Mouse (Mus musculus): Measurements from ENCODE around the gene Prdm10. TPM values are rescaled to one million over a fixed set of nuclear protein-coding genes. Genes with fewer than 3 reads are reported as not detected.

Gene Prdm10
- polyA plus RNA-seq, 1 experiment from 2014 or later: 9.1 TPM

- WGBS: 91% methylated on average over 1 of the region's 1 CpGs
- Histone ChIP-seq H3K9me3 (replicated peaks) (no peaks in the 10 kb centered on the region), H3K4me3 (no peak overlapping the region), H3K9ac (no peak overlapping the region), H3K27me3 (no peaks in the 10 kb centered on the region), H3K4me2 (replicated peaks) (no peak overlapping the region), H3K4me1 (peaks cover 7% of the 10 kb centered on the region; the same call in 1 of the 2 replicates), H3K27ac (no peak overlapping the region), H3K36me3 (0 out of 2 replicates have a peak, but pooled peaks cover 4% of the 10 kb centered on the region)
- ATAC-seq (ENCODE audit: low FRiP score): no peak
Observed at GRCm38 (mm10) chr9:31313876-31314275, 33.5 kb downstream of the Prdm10 start.

DNA sequence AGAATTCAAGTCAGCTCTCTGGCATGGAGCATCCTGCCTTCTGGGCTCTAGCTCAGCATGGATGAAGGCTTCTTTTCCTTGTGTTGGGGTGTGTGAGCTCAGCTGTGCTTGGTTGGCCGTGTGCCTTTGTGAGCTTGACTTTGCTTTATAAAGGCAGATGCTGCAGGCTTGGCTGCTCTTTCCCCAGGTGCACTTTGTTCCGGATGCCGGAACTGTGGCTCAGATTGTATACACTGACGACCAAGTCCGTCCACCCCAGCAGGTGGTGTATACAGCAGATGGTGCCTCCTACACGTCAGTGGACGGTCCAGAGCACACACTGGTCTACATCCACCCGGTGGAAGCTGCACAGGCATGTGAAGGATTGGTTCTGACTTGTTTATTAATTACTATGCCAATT, 35.6 kb downstream of the Prdm10 start:
- H3K9me3 ChIP-seq (replicated peaks): no peaks in the 10 kb centered on the region
- no peak overlapping the region for H3K4me2 ChIP-seq (replicated peaks)
- no peak overlapping the region for H3K4me3 ChIP-seq
- 32% methylated on average over 8 of the region's 8 CpGs for WGBS
- ATAC-seq (ENCODE audit: low FRiP score): peak; percentile 76
- H3K36me3 ChIP-seq: 0 out of 2 replicates have a peak, but pooled peaks cover 4% of the 10 kb centered on the region
- no peak overlapping the region; the same call in 1 of the 2 replicates for H3K27ac ChIP-seq
- H3K27me3 ChIP-seq: no peaks in the 10 kb centered on the region
- no peak overlapping the region for H3K9ac ChIP-seq
- H3K4me1 ChIP-seq: peaks cover 13% of the 10 kb centered on the region

GRCm38 (mm10) chr9:31318956-31319355, 38.6 kb downstream of the Prdm10 start:
- Histone ChIP-seq H3K27me3 (no peaks in the 10 kb centered on the region), H3K9me3 (replicated peaks) (no peaks in the 10 kb centered on the region), H3K9ac (no peak overlapping the region), H3K4me3 (no peak overlapping the region), H3K27ac (no peak overlapping the region), H3K4me2 (replicated peaks) (no peak overlapping the region), H3K36me3 (no peaks in the 10 kb centered on the region), H3K4me1 (peaks cover 20% of the 10 kb centered on the region)
- no peak for ATAC-seq (ENCODE audit: low FRiP score)
- 32% methylated on average over 5 of the region's 5 CpGs for WGBS

DNA sequence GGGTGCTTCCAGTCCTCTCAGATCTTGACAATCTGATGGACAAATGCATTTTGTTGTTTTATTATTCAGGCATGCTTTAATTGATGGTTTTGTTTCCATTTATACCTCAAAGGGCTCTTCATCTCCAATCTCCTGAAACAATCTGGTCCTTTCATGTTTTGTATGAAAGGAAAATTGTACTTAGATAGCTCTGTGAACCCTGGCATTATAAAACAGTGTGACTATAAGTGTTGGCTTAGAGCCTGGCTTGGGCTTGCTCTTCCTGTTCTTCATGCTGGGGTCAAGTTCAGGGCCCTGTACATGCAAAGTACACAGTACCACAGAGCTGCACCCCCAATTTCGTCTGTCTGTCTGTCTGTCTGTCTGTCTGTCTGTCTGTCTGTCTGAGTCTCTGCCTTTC, 40.4 kb downstream of the Prdm10 start:
- H3K4me3 ChIP-seq: no peak overlapping the region
- ATAC-seq (ENCODE audit: low FRiP score): no peak
- no peak overlapping the region for H3K4me2 ChIP-seq (replicated peaks)
- peaks cover 20% of the 10 kb centered on the region for H3K4me1 ChIP-seq
- WGBS: 68% methylated on average over 1 of the region's 1 CpGs
- no peaks in the 10 kb centered on the region for H3K36me3 ChIP-seq
- no peak overlapping the region for H3K9ac ChIP-seq
- H3K27ac ChIP-seq: no peak overlapping the region
- no peaks in the 10 kb centered on the region for H3K27me3 ChIP-seq
- H3K9me3 ChIP-seq (replicated peaks): no peaks in the 10 kb centered on the region

GRCm38 (mm10) chr9:31321526-31321925, 41.2 kb downstream of the Prdm10 start:
- H3K9ac ChIP-seq: no peak overlapping the region
- no peaks in the 10 kb centered on the region for H3K36me3 ChIP-seq
- no peak overlapping the region for H3K27ac ChIP-seq
- H3K27me3 ChIP-seq: no peaks in the 10 kb centered on the region
- peaks cover 20% of the 10 kb centered on the region for H3K4me1 ChIP-seq
- ATAC-seq (ENCODE audit: low FRiP score): no peak
- H3K4me2 ChIP-seq (replicated peaks): no peak overlapping the region
- no peaks in the 10 kb centered on the region for H3K9me3 ChIP-seq (replicated peaks)
- no peak overlapping the region for H3K4me3 ChIP-seq
- WGBS: 45% methylated on average over 4 of the region's 4 CpGs

DNA sequence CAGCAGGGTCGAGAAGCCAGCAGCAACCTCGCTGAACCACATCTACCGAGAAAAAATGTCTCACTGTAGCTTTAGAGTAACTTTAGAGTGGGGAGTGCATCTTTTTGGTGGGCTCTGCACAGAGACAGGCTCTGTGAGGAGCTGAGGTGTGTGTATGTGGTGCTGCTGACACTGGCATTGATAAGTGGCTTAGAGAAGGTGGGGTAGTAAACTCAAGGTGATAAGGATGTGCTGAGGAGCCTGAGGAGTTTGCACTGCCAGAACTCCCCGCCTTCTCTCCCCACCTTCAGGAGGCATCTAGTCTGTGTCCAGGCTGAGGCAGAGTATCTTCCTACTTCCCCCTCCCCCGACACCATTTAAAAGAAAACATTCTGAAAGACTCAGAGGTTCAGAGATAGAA, 41.8 kb downstream of the Prdm10 start:
- Histone ChIP-seq H3K27me3 (no peaks in the 10 kb centered on the region), H3K9ac (no peak overlapping the region), H3K4me3 (no peak overlapping the region), H3K4me2 (replicated peaks) (no peak overlapping the region), H3K4me1 (peaks cover 20% of the 10 kb centered on the region), H3K36me3 (no peaks in the 10 kb centered on the region), H3K27ac (no peak overlapping the region), H3K9me3 (replicated peaks) (no peaks in the 10 kb centered on the region)
- 78% methylated on average over 5 of the region's 5 CpGs for WGBS
- ATAC-seq (ENCODE audit: low FRiP score): no peak

DNA sequence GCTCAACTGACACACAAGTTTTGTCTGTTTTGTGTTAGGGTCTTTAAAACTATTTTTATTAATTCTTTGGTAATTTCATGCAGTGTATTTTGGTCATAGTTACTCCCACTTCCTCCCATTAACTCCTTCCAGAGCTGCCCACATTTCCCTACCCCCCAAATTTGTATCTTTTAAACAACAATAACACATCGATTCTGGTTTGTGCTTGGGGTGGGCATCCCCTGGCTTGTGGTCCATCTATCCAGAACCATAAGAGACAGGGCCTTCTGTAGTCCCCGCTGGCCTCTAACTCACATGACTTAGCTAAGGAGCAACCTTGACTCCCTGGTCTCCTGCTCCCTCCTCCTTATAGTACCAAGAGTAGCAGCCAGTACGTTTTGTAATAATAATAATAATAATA, 50.5 kb downstream of the Prdm10 start:
- no peak overlapping the region for H3K4me3 ChIP-seq
- 91% methylated on average over 3 of the region's 3 CpGs for WGBS
- no peak for ATAC-seq (ENCODE audit: low FRiP score)

DNA sequence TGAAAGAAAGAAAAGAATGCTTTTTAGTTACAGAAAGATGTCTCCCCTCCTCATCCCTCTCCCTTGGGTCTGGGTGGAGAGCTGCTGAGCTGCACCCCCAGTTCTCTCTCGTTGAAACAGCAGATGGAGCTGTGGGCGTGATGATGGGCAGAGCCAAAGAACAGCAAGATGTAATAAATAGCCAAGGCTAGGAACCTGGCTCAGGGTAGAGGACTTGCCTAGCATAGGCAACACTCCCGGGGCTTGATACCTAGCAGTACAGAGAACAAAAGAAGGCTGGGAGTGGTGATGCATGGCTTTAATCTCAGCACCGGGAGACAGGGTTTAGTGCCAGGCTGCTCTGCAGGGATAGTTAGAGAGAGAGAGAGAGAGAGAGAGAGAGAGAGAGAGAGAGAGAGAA, 50.9 kb downstream of the Prdm10 start:
- Histone ChIP-seq H3K36me3 (peaks cover 24% of the 10 kb centered on the region), H3K4me3 (no peak overlapping the region), H3K9me3 (replicated peaks) (no peaks in the 10 kb centered on the region), H3K27ac (no peak overlapping the region), H3K4me1 (no peaks in the 10 kb centered on the region), H3K4me2 (replicated peaks) (no peak overlapping the region), H3K27me3 (no peaks in the 10 kb centered on the region), H3K9ac (no peak overlapping the region)
- no peak for ATAC-seq (ENCODE audit: low FRiP score)
- 65% methylated on average over 4 of the region's 4 CpGs for WGBS

More for the DNA sequence above, 50.5 kb downstream of the Prdm10 start:
- Histone ChIP-seq H3K27ac (no peak overlapping the region), H3K4me1 (0 out of 2 replicates have a peak, but pooled peaks cover 3% of the 10 kb centered on the region), H3K9me3 (replicated peaks) (no peaks in the 10 kb centered on the region), H3K36me3 (peaks cover 20% of the 10 kb centered on the region), H3K27me3 (no peaks in the 10 kb centered on the region), H3K4me2 (replicated peaks) (no peak overlapping the region), H3K9ac (no peak overlapping the region)

GRCm38 (mm10) chr9:31331906-31332305, 51.6 kb downstream of the Prdm10 start:
- H3K27ac ChIP-seq: no peak overlapping the region
- H3K36me3 ChIP-seq: peaks cover 28% of the 10 kb centered on the region
- H3K27me3 ChIP-seq: no peaks in the 10 kb centered on the region
- no peak overlapping the region for H3K9ac ChIP-seq
- 75% methylated on average over 3 of the region's 3 CpGs for WGBS
- H3K4me1 ChIP-seq: no peaks in the 10 kb centered on the region
- H3K4me3 ChIP-seq: no peak overlapping the region
- no peak overlapping the region for H3K4me2 ChIP-seq (replicated peaks)
- no peak for ATAC-seq (ENCODE audit: low FRiP score)
- no peaks in the 10 kb centered on the region for H3K9me3 ChIP-seq (replicated peaks)

GRCm38 (mm10) chr9:31332826-31333225, 52.5 kb downstream of the Prdm10 start:
- H3K4me3 ChIP-seq: no peak overlapping the region

GRCm38 (mm10) chr9:31334991-31335390, 54.7 kb downstream of the Prdm10 start:
- Histone ChIP-seq H3K36me3 (peaks cover 10% of the 10 kb centered on the region), H3K27ac (no peak overlapping the region), H3K4me2 (replicated peaks) (no peak overlapping the region), H3K4me3 (no peak overlapping the region), H3K4me1 (no peaks in the 10 kb centered on the region), H3K9ac (no peak overlapping the region), H3K9me3 (replicated peaks) (no peaks in the 10 kb centered on the region), H3K27me3 (no peaks in the 10 kb centered on the region)
- 73% methylated on average over 6 of the region's 6 CpGs for WGBS
- no peak for ATAC-seq (ENCODE audit: low FRiP score)

More at GRCm38 (mm10) chr9:31332826-31333225, 52.5 kb downstream of the Prdm10 start:
- no peak overlapping the region for H3K9ac ChIP-seq
- no peaks in the 10 kb centered on the region for H3K9me3 ChIP-seq (replicated peaks)
- ATAC-seq (ENCODE audit: low FRiP score): no peak
- no peak overlapping the region for H3K4me2 ChIP-seq (replicated peaks)
- H3K4me1 ChIP-seq: no peaks in the 10 kb centered on the region
- H3K36me3 ChIP-seq: peaks cover 24% of the 10 kb centered on the region
- H3K27me3 ChIP-seq: no peaks in the 10 kb centered on the region
- no peak overlapping the region for H3K27ac ChIP-seq

DNA sequence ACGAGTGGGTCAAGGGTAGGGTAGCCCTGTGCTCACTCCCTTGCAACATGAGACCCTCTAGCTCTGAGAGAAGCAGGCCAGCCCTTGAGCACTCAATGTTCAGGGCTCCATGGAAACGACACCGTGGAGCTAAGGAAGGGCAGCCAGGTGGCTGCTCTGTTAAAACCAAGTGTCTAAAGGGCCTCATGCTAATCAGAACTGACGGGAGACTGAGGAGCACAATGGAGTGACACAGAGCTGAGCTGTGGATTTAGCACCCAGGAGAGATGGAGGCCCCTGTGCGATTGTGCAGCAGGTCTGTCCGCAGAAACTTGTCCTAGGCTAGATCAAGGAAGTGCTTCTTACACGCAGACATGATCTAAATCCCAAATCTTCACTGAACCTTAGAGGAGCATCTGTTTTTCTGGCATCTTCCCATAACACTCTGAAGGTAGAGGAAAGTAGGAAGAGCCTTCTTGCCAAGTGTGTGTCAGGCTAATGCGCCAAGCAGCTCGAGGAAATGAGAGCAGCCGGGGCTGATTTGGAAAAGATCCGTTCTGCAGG, 64.0 kb downstream of the Prdm10 start:
- peaks cover 15% of the 10 kb centered on the region for H3K36me3 ChIP-seq
- no peaks in the 10 kb centered on the region for H3K27me3 ChIP-seq
- 65% methylated on average over 11 of the region's 11 CpGs for WGBS
- H3K9me3 ChIP-seq (replicated peaks): no peaks in the 10 kb centered on the region
- H3K4me3 ChIP-seq: no peak overlapping the region
- no peak overlapping the region for H3K4me2 ChIP-seq (replicated peaks)
- H3K9ac ChIP-seq: no peak overlapping the region
- H3K27ac ChIP-seq: no peak overlapping the region
- H3K4me1 ChIP-seq: peaks cover 3% of the 10 kb centered on the region; the same call in 1 of the 2 replicates
- no peak for ATAC-seq (ENCODE audit: low FRiP score)

DNA sequence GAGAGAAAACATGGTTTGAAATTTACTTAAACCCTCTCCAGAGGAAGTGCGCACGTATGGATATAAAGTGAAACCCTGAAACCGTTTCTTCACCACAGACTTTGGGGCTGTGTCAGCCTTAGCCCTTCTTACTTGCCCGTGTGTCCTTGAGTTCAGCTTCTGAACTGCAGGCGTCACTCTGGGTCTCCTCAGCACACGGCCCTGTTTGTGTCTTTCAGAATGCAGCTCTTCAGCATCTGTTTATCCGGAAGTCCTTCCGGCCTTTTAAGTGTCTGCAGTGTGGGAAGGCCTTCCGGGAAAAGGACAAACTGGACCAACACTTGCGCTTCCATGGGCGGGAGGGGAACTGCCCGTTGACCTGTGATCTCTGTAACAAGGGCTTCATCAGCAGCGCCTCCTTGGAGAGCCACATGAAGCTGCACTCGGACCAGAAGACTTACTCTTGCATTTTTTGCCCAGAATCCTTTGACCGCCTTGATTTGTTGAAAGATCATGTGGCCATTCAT, 66.3 kb downstream of the Prdm10 start:
- ATAC-seq (ENCODE audit: low FRiP score): no peak
- Histone ChIP-seq H3K36me3 (peaks cover 23% of the 10 kb centered on the region; the same call in 1 of the 2 replicates), H3K9me3 (replicated peaks) (no peaks in the 10 kb centered on the region), H3K27ac (no peak overlapping the region), H3K4me2 (replicated peaks) (no peak overlapping the region), H3K4me3 (no peak overlapping the region), H3K9ac (no peak overlapping the region), H3K27me3 (no peaks in the 10 kb centered on the region), H3K4me1 (peaks cover 3% of the 10 kb centered on the region; the same call in 1 of the 2 replicates)
- 81% methylated on average over 15 of the region's 15 CpGs for WGBS
